Mouse (Mus musculus) MEL (cell line): ENCODE data around the gene C1rl. TPM values are rescaled to one million over a fixed set of nuclear protein-coding genes. Genes with fewer than 3 reads are reported as not detected.

Experiments
- DNase-seq: peaks from one replicate; pipeline ENCODE4 v3.0.0; 2011; ENCODE audit warnings: low read depth, low spot score
- H3K27ac ChIP-seq: 2 replicates; pipeline ENCODE4 v1.5.1; 2012; ENCODE audit warnings: low read depth, mild to moderate bottlenecking, control low read depth, low read length, moderate library complexity; ENCODE audit not compliant: control insufficient read depth
- H3K27me3 ChIP-seq, 2 experiments: fragments of 150-350 bp in 1 of 2; sonication (generic) in 1 of 2; 2 replicates each; pipeline ENCODE4 v1.6.1; 2012; ENCODE audit warnings: low read length in 2 of 2, mild to moderate bottlenecking in 2 of 2, improper control_type of control experiment in 1 of 2, moderate library complexity in 1 of 2; ENCODE audit not compliant: insufficient read depth in 2 of 2, control insufficient read depth in 1 of 2
- H3K36me3 ChIP-seq, 2 experiments: 2 replicates each; pipeline ENCODE4 v1.6.1; 2012 to 2014; ENCODE audit warnings: low read length in 2 of 2, improper control_type of control experiment in 1 of 2, inconsistent platforms in 1 of 2, mild to moderate bottlenecking in 1 of 2; ENCODE audit not compliant: insufficient read depth in 2 of 2, control insufficient read depth in 1 of 2
- H3K4me1 ChIP-seq, 2 experiments: fragments of 150-350 bp in 1 of 2; sonication (generic) in 1 of 2; 2 replicates each; pipeline ENCODE4 v1.6.1; 2012; ENCODE audit warnings: low read length in 2 of 2, improper control_type of control experiment in 1 of 2, mild to moderate bottlenecking in 1 of 2; ENCODE audit not compliant: insufficient read depth in 2 of 2, control insufficient read depth in 1 of 2
- H3K4me3 ChIP-seq, 2 experiments: fragments of 150-350 bp in 1 of 2; sonication (generic) in 1 of 2; 2 replicates each; pipeline ENCODE4 v1.5.1; 2012; ENCODE audit warnings: low read depth in 2 of 2, low read length in 2 of 2, mild to moderate bottlenecking in 2 of 2, moderate library complexity in 2 of 2, control low read depth in 1 of 2, improper control_type of control experiment in 1 of 2; ENCODE audit not compliant: control insufficient read depth in 1 of 2, insufficient read depth in 1 of 2
- H3K79me2 ChIP-seq: 2 replicates; pipeline ENCODE4 v1.6.1; 2012; ENCODE audit warnings: mild to moderate bottlenecking, low read length, moderate library complexity; ENCODE audit not compliant: control insufficient read depth, poor library complexity, insufficient read depth
- H3K9ac ChIP-seq: 2 replicates; pipeline ENCODE4 v1.6.1; 2012; ENCODE audit warnings: low read depth, mild to moderate bottlenecking, control low read depth, low read length, moderate library complexity; ENCODE audit not compliant: control insufficient read depth, poor library complexity, severe bottlenecking
- H3K9me3 ChIP-seq: fragments of 150-350 bp; sonication (generic); replicated peaks from 2 replicates; pipeline ENCODE4 v1.6.1; 2012; ENCODE audit warnings: mild to moderate bottlenecking, low read length, improper control_type of control experiment, moderate library complexity; ENCODE audit not compliant: insufficient read depth
- BHLHE40 ChIP-seq: IDR thresholded peaks from 2 replicates; pipeline ENCODE4 v1.6.1; 2012; ENCODE audit warnings: low read depth, mild to moderate bottlenecking, inconsistent platforms, low read length, improper control_type of control experiment, borderline replicate concordance
- CTCF ChIP-seq, 3 experiments: IDR thresholded peaks in 2 of 3; conservative IDR thresholded peaks in 1 of 3; 2 replicates each; pipeline ENCODE4 v1.5.1; 2011 to 2012; ENCODE audit warnings: low read length in 3 of 3, low read depth in 2 of 3, mild to moderate bottlenecking in 2 of 3, improper control_type of control experiment in 1 of 3, inconsistent platforms in 1 of 3, mixed read lengths in 1 of 3, moderate library complexity in 1 of 3; ENCODE audit not compliant: control insufficient read depth in 1 of 3, insufficient read depth in 1 of 3, poor library complexity in 1 of 3, severe bottlenecking in 1 of 3
- ELF1 ChIP-seq: IDR thresholded peaks from 2 replicates; pipeline ENCODE4 v1.6.1; 2014; ENCODE audit warnings: low read depth, mild to moderate bottlenecking, inconsistent platforms, low read length, improper control_type of control experiment, moderate library complexity
- ETS1 ChIP-seq: IDR thresholded peaks from 2 replicates; pipeline ENCODE4 v1.6.1; 2012; ENCODE audit warnings: low read depth, mild to moderate bottlenecking, inconsistent platforms, low read length, improper control_type of control experiment, moderate library complexity
- GATA1 ChIP-seq: IDR thresholded peaks from 2 replicates; pipeline ENCODE4 v1.6.1; 2011; ENCODE audit warnings: low read depth, low read length, improper control_type of control experiment
- JUND ChIP-seq: IDR thresholded peaks from 2 replicates; pipeline ENCODE4 v1.6.1; 2011; ENCODE audit warnings: low read depth, mild to moderate bottlenecking, improper control_type of control experiment, low read length
- KAT2A ChIP-seq: conservative IDR thresholded peaks from 2 replicates; pipeline ENCODE4 v1.6.1; 2012; ENCODE audit warnings: low read depth, low read length, improper control_type of control experiment, inconsistent platforms
- MAFK ChIP-seq: IDR thresholded peaks from 2 replicates; pipeline ENCODE4 v1.6.1; 2011; ENCODE audit warnings: low read depth, mild to moderate bottlenecking, low read length, improper control_type of control experiment, borderline replicate concordance
- MAX ChIP-seq: IDR thresholded peaks from 2 replicates; pipeline ENCODE4 v1.6.1; 2011; ENCODE audit warnings: low read length, improper control_type of control experiment
- MAZ ChIP-seq: IDR thresholded peaks from 2 replicates; pipeline ENCODE4 v1.6.1; 2012; ENCODE audit warnings: low read depth, mild to moderate bottlenecking, inconsistent platforms, low read length, improper control_type of control experiment
- MEF2A ChIP-seq: IDR thresholded peaks from 2 replicates; pipeline ENCODE4 v1.6.1; 2014; ENCODE audit warnings: low read depth, mild to moderate bottlenecking, inconsistent platforms, low read length, improper control_type of control experiment; ENCODE audit not compliant: poor library complexity, insufficient replicate concordance, severe bottlenecking; ENCODE audit errors: extremely low read depth
- MXI1 ChIP-seq: IDR thresholded peaks from 2 replicates; pipeline ENCODE4 v1.6.1; 2011; ENCODE audit warnings: mild to moderate bottlenecking, low read depth, low read length, improper control_type of control experiment
- MYB ChIP-seq: IDR thresholded peaks from 2 replicates; pipeline ENCODE4 v1.6.1; 2011; ENCODE audit warnings: mild to moderate bottlenecking, low read depth, low read length, improper control_type of control experiment
- NRF1 ChIP-seq: IDR thresholded peaks from 2 replicates; pipeline ENCODE4 v1.6.1; 2014; ENCODE audit warnings: low read depth, mild to moderate bottlenecking, inconsistent platforms, low read length, improper control_type of control experiment, moderate library complexity; ENCODE audit not compliant: poor library complexity, insufficient read depth, severe bottlenecking
- POLR2A ChIP-seq, 2 experiments: IDR thresholded peaks; 2 replicates each; pipeline ENCODE4 v1.6.1; 2011 to 2012; ENCODE audit warnings: low read length in 2 of 2, mild to moderate bottlenecking in 2 of 2, control low read depth in 1 of 2, improper control_type of control experiment in 1 of 2, low read depth in 1 of 2, moderate library complexity in 1 of 2; ENCODE audit not compliant: control insufficient read depth in 1 of 2, insufficient read depth in 1 of 2, poor library complexity in 1 of 2
- POLR2AphosphoS2 ChIP-seq: IDR thresholded peaks from 2 replicates; pipeline ENCODE4 v1.6.1; 2011; ENCODE audit warnings: low read length, improper control_type of control experiment
- POLR2AphosphoS5 ChIP-seq: IDR thresholded peaks from 2 replicates; pipeline ENCODE4 v1.6.1; 2012; ENCODE audit warnings: low read depth, borderline replicate concordance, mild to moderate bottlenecking, inconsistent platforms, low read length, moderate library complexity, mixed read lengths
- RAD21 ChIP-seq: IDR thresholded peaks from 2 replicates; pipeline ENCODE4 v1.6.1; 2011; ENCODE audit warnings: mild to moderate bottlenecking, low read depth, low read length, improper control_type of control experiment
- RCOR1 ChIP-seq: IDR thresholded peaks from 2 replicates; pipeline ENCODE4 v1.6.1; 2012; ENCODE audit warnings: low read depth, mild to moderate bottlenecking, inconsistent platforms, low read length, improper control_type of control experiment
- SIN3A ChIP-seq: IDR thresholded peaks from 2 replicates; pipeline ENCODE4 v1.6.1; 2012; ENCODE audit warnings: low read length, improper control_type of control experiment, inconsistent platforms
- SMC3 ChIP-seq: IDR thresholded peaks from 2 replicates; pipeline ENCODE4 v1.6.1; 2011; ENCODE audit warnings: low read depth, low read length, improper control_type of control experiment
- TAL1 ChIP-seq: IDR thresholded peaks from 2 replicates; pipeline ENCODE4 v1.6.1; 2012; ENCODE audit warnings: mild to moderate bottlenecking, inconsistent platforms, low read length, moderate library complexity, mixed read lengths
- TCF12 ChIP-seq: IDR thresholded peaks from 2 replicates; pipeline ENCODE4 v1.6.1; 2014; ENCODE audit warnings: low read depth, mild to moderate bottlenecking, inconsistent platforms, low read length, improper control_type of control experiment, moderate library complexity
- UBTF ChIP-seq: IDR thresholded peaks from 2 replicates; pipeline ENCODE4 v1.6.1; 2012; ENCODE audit warnings: low read depth, mild to moderate bottlenecking, inconsistent platforms, low read length, improper control_type of control experiment, moderate library complexity, borderline replicate concordance; ENCODE audit not compliant: insufficient read depth
- USF1 ChIP-seq: IDR thresholded peaks from 2 replicates; pipeline ENCODE4 v1.6.1; 2014; ENCODE audit warnings: low read depth, mild to moderate bottlenecking, inconsistent platforms, low read length, improper control_type of control experiment, moderate library complexity
- ZC3H11A ChIP-seq: IDR thresholded peaks from 2 replicates; pipeline ENCODE4 v1.6.1; 2012; ENCODE audit warnings: low read depth, mild to moderate bottlenecking, inconsistent platforms, low read length, improper control_type of control experiment
- ZKSCAN1 ChIP-seq: IDR thresholded peaks from 2 replicates; pipeline ENCODE4 v1.6.1; 2012; ENCODE audit warnings: low read depth, mild to moderate bottlenecking, inconsistent platforms, low read length, improper control_type of control experiment, moderate library complexity
- ZNF384 ChIP-seq: IDR thresholded peaks from 2 replicates; pipeline ENCODE4 v1.6.1; 2012; ENCODE audit warnings: low read depth, mild to moderate bottlenecking, inconsistent platforms, low read length, improper control_type of control experiment
- polyA plus RNA-seq, 2 experiments: library from polyadenylated mRNA; stranded (reverse) in 1 of 2; unstranded in 1 of 2; fragments of >175 nt in 1 of 2; fragments of >200 nt in 1 of 2; gene quantifications; 2 replicates each; pipeline versions ENCODE4 v1.2.1 to v1.2.4; 2012; ENCODE audit warnings: low replicate concordance in 2 of 2, low read depth in 1 of 2; ENCODE audit not compliant: insufficient read length in 2 of 2, insufficient read depth in 1 of 2, missing spikeins in 1 of 2
- total RNA-seq: library from RNA; depleted of rRNA; stranded (reverse); fragments of 300-350 nt; gene quantifications from 2 replicates; pipeline ENCODE4 v1.2.3, GENCODE M21; 2012

C1rl gene
- total and polyA plus RNA-seq, 3 experiments: 1.2 to 2.6 TPM; not detected in 1

DNA sequence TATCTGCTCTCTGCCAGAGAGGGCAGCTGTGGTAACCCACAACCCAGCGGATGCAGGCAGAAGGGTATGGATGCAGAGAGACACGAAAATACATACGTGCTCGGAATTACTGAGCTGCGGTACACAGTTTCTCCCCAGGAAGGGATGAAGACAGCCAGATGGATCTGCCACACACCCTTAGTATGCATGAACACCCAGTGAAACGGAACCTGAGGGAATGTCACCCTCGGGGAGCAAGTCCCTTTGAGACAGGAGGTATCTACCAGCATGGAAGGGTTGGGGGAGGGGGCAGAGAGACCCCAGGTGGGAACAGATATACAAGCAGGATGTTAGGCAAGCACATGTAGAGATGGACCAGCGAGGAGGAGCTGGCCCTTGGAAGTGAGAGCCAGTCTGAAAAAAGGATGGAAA, 29.0 kb upstream of the C1rl start:
- H3K9me3 ChIP-seq: no peaks in the 10 kb centered on the region
- peak overlapping the region; percentile 76 to 85 for H3K4me3 ChIP-seq
- H3K79me2 ChIP-seq: peaks cover 18% of the 10 kb centered on the region
- peak; percentile 57 for DNase-seq
- peak overlapping the region; percentile 53; the same call in 1 of the 2 replicates for H3K27ac ChIP-seq
- H3K9ac ChIP-seq: peak overlapping the region; percentile 80
- TF ChIP-seq TAL1 (peak; percentile 58), UBTF (0 out of 2 replicates have a peak, but pooled peaks have one; percentile 60), KAT2A (no peak), MAZ (0 out of 2 replicates have a peak, but pooled peaks have one; percentile 53), ETS1 (0 out of 2 replicates have a peak, but pooled peaks have one; percentile 14)
- TF ChIP-seq, all 39 proteins: peak for 4
- no peaks in the 10 kb centered on the region for H3K27me3 ChIP-seq
- peaks cover 4 to 27% of the 10 kb centered on the region in 2 experiments for H3K4me1 ChIP-seq
- peaks cover 2 to 17% of the 10 kb centered on the region in 2 experiments; a peak in 3 of 4 replicates for H3K36me3 ChIP-seq

DNA sequence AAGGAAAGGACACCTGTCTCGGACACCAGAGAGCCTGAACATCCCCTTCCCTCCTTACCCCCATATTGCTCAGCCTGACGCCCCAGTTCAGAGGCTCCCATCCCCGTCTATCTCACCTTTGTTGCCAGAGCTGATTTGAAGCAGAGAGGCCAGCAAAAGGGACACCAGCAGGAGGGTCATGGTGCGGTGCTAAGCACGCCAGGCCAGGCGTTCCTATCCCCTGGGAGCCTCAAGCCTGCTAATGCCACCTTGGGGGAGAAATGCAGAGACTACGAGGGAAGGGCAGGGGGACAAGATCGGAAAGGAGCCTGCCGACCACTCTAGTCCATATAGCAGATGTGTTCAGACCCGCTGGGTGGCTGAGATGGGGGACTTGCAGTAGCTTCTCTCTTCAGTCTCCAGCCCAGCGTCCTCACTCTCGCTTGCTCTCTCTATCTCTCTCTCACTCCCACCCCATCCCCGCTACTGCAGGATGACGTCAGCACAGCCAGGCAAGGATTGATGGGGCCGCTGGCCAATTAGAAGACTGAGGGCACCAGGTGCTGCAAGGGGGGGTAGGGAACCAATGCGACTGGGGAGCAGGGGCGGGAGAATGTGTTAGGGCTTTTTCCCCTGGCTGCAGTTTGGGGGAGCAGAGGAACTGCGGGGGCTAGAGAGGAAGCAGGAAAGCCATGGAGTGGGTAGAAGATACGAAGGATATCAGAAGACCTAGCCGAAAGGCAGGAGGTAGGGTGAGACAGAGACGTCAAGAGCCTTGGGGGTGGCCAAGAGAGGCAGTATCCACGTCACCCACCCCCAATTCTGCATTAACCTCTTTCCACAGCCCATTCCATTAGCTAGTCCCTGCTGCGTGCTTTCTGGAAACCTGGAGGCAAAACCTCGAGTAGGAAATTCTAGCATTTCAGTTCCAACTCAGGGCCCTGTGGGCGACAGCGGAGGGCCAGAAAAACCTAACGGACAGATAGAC, 28.3 kb upstream of the C1rl start, which contains the start of gene Clstn3:
Gene Clstn3, minus strand, starts transcription at position 490 of the 967 bp plus-strand sequence.
- peaks cover 18% of the 10 kb centered on the region for H3K79me2 ChIP-seq
- no peaks in the 10 kb centered on the region for H3K27me3 ChIP-seq
- H3K9me3 ChIP-seq: no peaks in the 10 kb centered on the region
- H3K4me1 ChIP-seq: peaks cover 0 to 21% of the 10 kb centered on the region in 2 experiments; a peak in 3 of 4 replicates
- peaks cover 0 to 10% of the 10 kb centered on the region in 2 experiments; a peak in 2 of 4 replicates for H3K36me3 ChIP-seq
- peak within 1 kb of the TSS; percentile 80 for H3K9ac ChIP-seq
- peak within 1 kb of the TSS; percentile 55 for H3K27ac ChIP-seq
- peak within 1 kb of the TSS; percentile 76 to 85 for H3K4me3 ChIP-seq
- peak; percentile 98 for DNase-seq
- TF ChIP-seq MAX (peak; percentile 49), TCF12 (peak; percentile 80), MAFK (no peak), SMC3 (no peak), ZC3H11A (no peak), MYB (no peak), BHLHE40 (no peak), ZKSCAN1 (no peak), MEF2A (peak; percentile 30; the same call in 1 of the 2 replicates), ZNF384 (no peak), RAD21 (no peak), UBTF (no peak), ELF1 (peak; percentile 58; the same call in 1 of the 2 replicates), POLR2AphosphoS5 (no peak), SIN3A (peak; percentile 85), NRF1 (0 out of 2 replicates have a peak, but pooled peaks have one; percentile 24), CTCF (IDR thresholded peaks at IDR 0.05 in 2 of 3, conservative IDR thresholded peaks at IDR 0.05 in 1 of 3; ENCODE audit: control insufficient read depth in 1 of 3, insufficient read depth in 1 of 3, low read depth in 2 of 3, low read length in 3 of 3, poor library complexity in 1 of 3, severe bottlenecking in 1 of 3) (no peak), MXI1 (peak; percentile 44; the same call in 1 of the 2 replicates), TAL1 (no peak), POLR2AphosphoS2 (peak; percentile 74; the same call in 1 of the 2 replicates), RCOR1 (peak; percentile 56), GATA1 (no peak), USF1 (peak; percentile 71), POLR2A (IDR thresholded peaks at IDR 0.05; ENCODE audit: control insufficient read depth in 1 of 2, insufficient read depth in 1 of 2, low read depth in 1 of 2, low read length in 2 of 2, poor library complexity in 1 of 2) (peak; percentile 62 to 91), JUND (0 out of 2 replicates have a peak, but pooled peaks have one; percentile 63)
